ENCODE assay signal across 8 mouse cellular contexts in genomic region chr17:56255863-56256238, GRCm38 (mm10). TPM values are rescaled to one million over a fixed set of nuclear protein-coding genes. Genes with fewer than 3 reads are reported as not detected.
DNase-seq lines count a peak whose midpoint lies in the region; ATAC-seq and TF ChIP-seq lines count a peak whose summit lies in the region.

No protein-coding gene starts in this region.

- ATAC-seq in heart, embryonic 15.5 days (replicated peaks; ENCODE audit: insufficient number of reproducible peaks, insufficient read depth, low FRiP score, low read depth), result peak; percentile 90
- peak; percentile 87 for ATAC-seq in liver, embryonic 14.5 days (ENCODE audit: insufficient read depth)
- peak; percentile 92 for ATAC-seq in neural tube, embryonic 11.5 days (ENCODE audit: insufficient read depth, low FRiP score, low TSS enrichment)
- peak; percentile 90 for ATAC-seq in stomach, postnatal 0 days (ENCODE audit: low FRiP score, low TSS enrichment)

- H3K4me1 ChIP-seq in forebrain, embryonic 10.5 days, result peaks cover 44% of the 10 kb centered on the region
- H3K4me1 ChIP-seq in heart, embryonic 15.5 days (replicated peaks), result peaks cover 45% of the 10 kb centered on the region
- peaks cover 0 to 6% of the 10 kb centered on the region in 2 experiments; a peak in 2 of 4 replicates for H3K4me1 ChIP-seq in liver, embryonic 14.5 days (replicated peaks; ENCODE audit: control insufficient read depth in 2 of 2, insufficient read depth in 2 of 2, low read length in 1 of 2)
- peaks cover 11% of the 10 kb centered on the region; the same call in 1 of the 2 replicates for H3K4me1 ChIP-seq in neural tube, embryonic 11.5 days (ENCODE audit: control insufficient read depth, insufficient read depth, low read length)
- peaks cover 3% of the 10 kb centered on the region; the same call in 1 of the 2 replicates for H3K4me1 ChIP-seq in stomach, postnatal 0 days (replicated peaks; ENCODE audit: control insufficient read depth, insufficient read depth)

- no peaks in the 10 kb centered on the region for H3K9me3 ChIP-seq in forebrain, embryonic 10.5 days
- no peaks in the 10 kb centered on the region for H3K9me3 ChIP-seq in heart, embryonic 15.5 days (replicated peaks)
- no peaks in the 10 kb centered on the region for H3K9me3 ChIP-seq in liver, embryonic 14.5 days (ENCODE audit: control insufficient read depth, low read length)
- H3K9me3 ChIP-seq in neural tube, embryonic 11.5 days (ENCODE audit: control insufficient read depth, low read length), result no peaks in the 10 kb centered on the region
- H3K9me3 ChIP-seq in stomach, postnatal 0 days (ENCODE audit: control insufficient read depth, low read length), result no peaks in the 10 kb centered on the region

- peak overlapping the region; percentile 94 for H3K4me2 ChIP-seq in heart, embryonic 15.5 days
- peak overlapping the region; percentile 99 for H3K4me2 ChIP-seq in liver, embryonic 14.5 days (ENCODE audit: low read depth)
- peak overlapping the region; percentile 72 for H3K4me2 ChIP-seq in neural tube, embryonic 11.5 days (ENCODE audit: low read depth)
- peak overlapping the region; percentile 71 for H3K4me2 ChIP-seq in stomach, postnatal 0 days (replicated peaks; ENCODE audit: low read depth)

- WGBS in forebrain, embryonic 10.5 days, result under 1% methylated on average over 32 of the region's 32 CpGs
- under 1% methylated on average over 32 of the region's 32 CpGs for WGBS in heart, embryonic 15.5 days
- under 1% methylated on average over 32 of the region's 32 CpGs for WGBS in liver, embryonic 14.5 days (ENCODE audit: insufficient replicate concordance)
- WGBS in neural tube, embryonic 11.5 days, result under 1% methylated on average over 32 of the region's 32 CpGs
- under 1% methylated on average over 32 of the region's 32 CpGs for WGBS in stomach, postnatal 0 days

- peak; percentile 96 for DNase-seq in CD8-positive naive resting alpha-beta T cell, adult 2 months (ENCODE audit: low read depth in 2 of 2, low spot score in 2 of 2)
- DNase-seq in c-Kit-positive CD71-negative TER-119-negative erythroid progenitor cells, embryonic 14.5 days (ENCODE audit: low read depth), result peak; percentile 98
- DNase-seq in forebrain, embryonic 10.5 days (ENCODE audit: extremely low spot score, low spot score), result peak; percentile 98
- DNase-seq in kidney, postnatal 25 days, result peak; percentile 99
- DNase-seq in liver, embryonic 14.5 days (ENCODE audit: low read depth in 3 of 3, low spot score in 3 of 3), result peak; percentile 98
- DNase-seq in neural tube, embryonic 11.5 days (ENCODE audit: low spot score), result peak; percentile 97
- peak; percentile 99 for DNase-seq in stomach, postnatal 0 days (ENCODE audit: low spot score)

- peaks cover 34% of the 10 kb centered on the region for H3K36me3 ChIP-seq in forebrain, embryonic 10.5 days (replicated peaks)
- H3K36me3 ChIP-seq in heart, embryonic 15.5 days, result peaks cover 20% of the 10 kb centered on the region
- H3K36me3 ChIP-seq in liver, embryonic 14.5 days (replicated peaks; ENCODE audit: control insufficient read depth, insufficient read depth, low read depth), result peaks cover 18% of the 10 kb centered on the region
- no peaks in the 10 kb centered on the region; the same call in 1 of the 2 replicates for H3K36me3 ChIP-seq in neural tube, embryonic 11.5 days (ENCODE audit: control insufficient read depth, insufficient read depth, low read length)
- H3K36me3 ChIP-seq in stomach, postnatal 0 days (ENCODE audit: control insufficient read depth, insufficient read depth, low read length), result peaks cover 10% of the 10 kb centered on the region

- TF ChIP-seq EP300 in liver, embryonic 14.5 days (IDR thresholded peaks at IDR 0.05; ENCODE audit: low read depth), result no peak
- no peak for TF ChIP-seq EP300 in stomach, postnatal 0 days (optimal IDR thresholded peaks at IDR 0.05)

- peak overlapping the region; percentile 85 for H3K27ac ChIP-seq in forebrain, embryonic 10.5 days
- H3K27ac ChIP-seq in heart, embryonic 15.5 days, result peak overlapping the region; percentile 97
- peak overlapping the region; percentile 96 for H3K27ac ChIP-seq in liver, embryonic 14.5 days
- peak overlapping the region; percentile 51; the same call in 1 of the 2 replicates for H3K27ac ChIP-seq in neural tube, embryonic 11.5 days (ENCODE audit: low read depth, low read length)
- H3K27ac ChIP-seq in stomach, postnatal 0 days (replicated peaks), result peak overlapping the region; percentile 95

- peak; percentile 99 for TF ChIP-seq CTCF in liver, embryonic 14.5 days (IDR thresholded peaks at IDR 0.05; ENCODE audit: low read depth)
- peak; percentile 95 for TF ChIP-seq CTCF in stomach, postnatal 0 days (IDR thresholded peaks at IDR 0.05; ENCODE audit: low read depth)

- peak overlapping the region; percentile 70 for H3K4me3 ChIP-seq in forebrain, embryonic 10.5 days
- peak overlapping the region; percentile 70 for H3K4me3 ChIP-seq in heart, embryonic 15.5 days
- peak overlapping the region; percentile 74 to 82 for H3K4me3 ChIP-seq in liver, embryonic 14.5 days (ENCODE audit: insufficient read depth in 1 of 2, low read depth in 2 of 2, low read length in 2 of 2)
- peak overlapping the region; percentile 80 for H3K4me3 ChIP-seq in neural tube, embryonic 11.5 days (ENCODE audit: low read depth, low read length)
- H3K4me3 ChIP-seq in stomach, postnatal 0 days (ENCODE audit: low read depth, low read length), result peak overlapping the region; percentile 61

- no peaks in the 10 kb centered on the region for H3K27me3 ChIP-seq in forebrain, embryonic 10.5 days (ENCODE audit: poor library complexity, severe bottlenecking)
- H3K27me3 ChIP-seq in heart, embryonic 15.5 days, result no peaks in the 10 kb centered on the region
- no peaks in the 10 kb centered on the region for H3K27me3 ChIP-seq in liver, embryonic 14.5 days (ENCODE audit: control insufficient read depth, insufficient read depth, low read length)
- no peaks in the 10 kb centered on the region for H3K27me3 ChIP-seq in neural tube, embryonic 11.5 days (ENCODE audit: control insufficient read depth, insufficient read depth, low read length)
- no peaks in the 10 kb centered on the region for H3K27me3 ChIP-seq in stomach, postnatal 0 days (ENCODE audit: control insufficient read depth, insufficient read depth, low read length)

- peak overlapping the region; percentile 43 for H3K9ac ChIP-seq in heart, embryonic 15.5 days
- peak overlapping the region; percentile 64 for H3K9ac ChIP-seq in liver, embryonic 14.5 days (replicated peaks)
- H3K9ac ChIP-seq in neural tube, embryonic 11.5 days (ENCODE audit: low read length), result peak overlapping the region; percentile 38; the same call in 1 of the 2 replicates
- H3K9ac ChIP-seq in stomach, postnatal 0 days (ENCODE audit: low read length), result peak overlapping the region; percentile 43; the same call in 1 of the 2 replicates

RNA-seq across cellular contexts. Expression of gene Fem1a, which starts 0.8 kb away (rescaled TPM):
- polyA plus RNA-seq in forebrain, embryonic 10.5 days (2016; fragmentation: Nextera tagmentation; extraction: Ambion mirVana), result 11.5 and 13.2 TPM in 2 replicates
- 19.4 and 22.5 TPM in 2 replicates for polyA plus RNA-seq in heart, embryonic 15.5 days (2015; fragmentation: Nextera tagmentation; extraction: Ambion mirVana)
- polyA plus RNA-seq in liver, embryonic 14.5 days (2012; rRNA removed), result 5.6 and 5.8 TPM in 2 replicates
- polyA plus RNA-seq in liver, embryonic 14.5 days (2014; fragmentation: Nextera tagmentation; extraction: Ambion mirVana), result 4.9 and 5.8 TPM in 2 replicates
- 16.8 and 18.3 TPM in 2 replicates for polyA plus RNA-seq in neural tube, embryonic 11.5 days (2014; fragmentation: Nextera tagmentation; extraction: Ambion mirVana)
- 9.6 and 10.0 TPM in 2 replicates for polyA plus RNA-seq in stomach, postnatal 0 days (2015; fragmentation: Nextera tagmentation; extraction: Ambion mirVana)

RNA-seq across cellular contexts. Expression of gene Ticam1, which starts 20.7 kb away (rescaled TPM):
- 2.4 and 2.6 TPM in 2 replicates for polyA plus RNA-seq in forebrain, embryonic 10.5 days (2016; fragmentation: Nextera tagmentation; extraction: Ambion mirVana)
- 6.9 and 8.3 TPM in 2 replicates for polyA plus RNA-seq in heart, embryonic 15.5 days (2015; fragmentation: Nextera tagmentation; extraction: Ambion mirVana)
- 4.9 and 6.8 TPM in 2 replicates for polyA plus RNA-seq in liver, embryonic 14.5 days (2012; rRNA removed)
- 3.4 and 3.8 TPM in 2 replicates for polyA plus RNA-seq in liver, embryonic 14.5 days (2014; fragmentation: Nextera tagmentation; extraction: Ambion mirVana)
- polyA plus RNA-seq in neural tube, embryonic 11.5 days (2014; fragmentation: Nextera tagmentation; extraction: Ambion mirVana), result 2.4 and 2.5 TPM in 2 replicates
- polyA plus RNA-seq in stomach, postnatal 0 days (2015; fragmentation: Nextera tagmentation; extraction: Ambion mirVana), result 4.6 and 6.4 TPM in 2 replicates

RNA-seq across cellular contexts. Expression of gene Plin3, which starts 36.8 kb away (rescaled TPM):
- 58.3 and 59.0 TPM in 2 replicates for polyA plus RNA-seq in forebrain, embryonic 10.5 days (2016; fragmentation: Nextera tagmentation; extraction: Ambion mirVana)
- polyA plus RNA-seq in heart, embryonic 15.5 days (2015; fragmentation: Nextera tagmentation; extraction: Ambion mirVana), result 61.1 and 78.3 TPM in 2 replicates
- 7.4 and 9.2 TPM in 2 replicates for polyA plus RNA-seq in liver, embryonic 14.5 days (2012; rRNA removed)
- polyA plus RNA-seq in liver, embryonic 14.5 days (2014; fragmentation: Nextera tagmentation; extraction: Ambion mirVana), result 24.2 and 27.2 TPM in 2 replicates
- 33.0 and 37.8 TPM in 2 replicates for polyA plus RNA-seq in neural tube, embryonic 11.5 days (2014; fragmentation: Nextera tagmentation; extraction: Ambion mirVana)
- polyA plus RNA-seq in stomach, postnatal 0 days (2015; fragmentation: Nextera tagmentation; extraction: Ambion mirVana), result 65.3 and 67.3 TPM in 2 replicates

RNA-seq across cellular contexts. Expression of gene Dpp9, which starts 37.1 kb away (rescaled TPM):
- polyA plus RNA-seq in forebrain, embryonic 10.5 days (2016; fragmentation: Nextera tagmentation; extraction: Ambion mirVana), result 49.7 and 51.2 TPM in 2 replicates
- polyA plus RNA-seq in heart, embryonic 15.5 days (2015; fragmentation: Nextera tagmentation; extraction: Ambion mirVana), result 19.7 and 25.7 TPM in 2 replicates
- polyA plus RNA-seq in liver, embryonic 14.5 days (2012; rRNA removed), result 14.4 and 16.5 TPM in 2 replicates
- 11.7 and 16.6 TPM in 2 replicates for polyA plus RNA-seq in liver, embryonic 14.5 days (2014; fragmentation: Nextera tagmentation; extraction: Ambion mirVana)
- polyA plus RNA-seq in neural tube, embryonic 11.5 days (2014; fragmentation: Nextera tagmentation; extraction: Ambion mirVana), result 39.1 and 42.5 TPM in 2 replicates
- polyA plus RNA-seq in stomach, postnatal 0 days (2015; fragmentation: Nextera tagmentation; extraction: Ambion mirVana), result 13.8 and 14.0 TPM in 2 replicates

RNA-seq across cellular contexts. Expression of gene Arrdc5, which starts 44.2 kb away (rescaled TPM):
- polyA plus RNA-seq in forebrain, embryonic 10.5 days (2016; fragmentation: Nextera tagmentation; extraction: Ambion mirVana), result not detected in 2 replicates
- polyA plus RNA-seq in heart, embryonic 15.5 days (2015; fragmentation: Nextera tagmentation; extraction: Ambion mirVana), result 0.13 TPM in 1 of 2 replicates, not detected in the other
- not detected in 2 replicates for polyA plus RNA-seq in liver, embryonic 14.5 days (2012; rRNA removed)
- polyA plus RNA-seq in liver, embryonic 14.5 days (2014; fragmentation: Nextera tagmentation; extraction: Ambion mirVana), result not detected in 2 replicates
- not detected in 2 replicates for polyA plus RNA-seq in neural tube, embryonic 11.5 days (2014; fragmentation: Nextera tagmentation; extraction: Ambion mirVana)
- polyA plus RNA-seq in stomach, postnatal 0 days (2015; fragmentation: Nextera tagmentation; extraction: Ambion mirVana), result not detected in 2 replicates

Comparison
In these comparisons a context has a peak if more than half of its experiments do, and no peak if none do; other contexts are left out.
1. Peak in every context shown above with its lines: DNase-seq, ATAC-seq, H3K4me3 ChIP-seq and H3K27ac ChIP-seq.